Mouse (Mus musculus): ENCODE results near the gene Vash1.

DNA sequence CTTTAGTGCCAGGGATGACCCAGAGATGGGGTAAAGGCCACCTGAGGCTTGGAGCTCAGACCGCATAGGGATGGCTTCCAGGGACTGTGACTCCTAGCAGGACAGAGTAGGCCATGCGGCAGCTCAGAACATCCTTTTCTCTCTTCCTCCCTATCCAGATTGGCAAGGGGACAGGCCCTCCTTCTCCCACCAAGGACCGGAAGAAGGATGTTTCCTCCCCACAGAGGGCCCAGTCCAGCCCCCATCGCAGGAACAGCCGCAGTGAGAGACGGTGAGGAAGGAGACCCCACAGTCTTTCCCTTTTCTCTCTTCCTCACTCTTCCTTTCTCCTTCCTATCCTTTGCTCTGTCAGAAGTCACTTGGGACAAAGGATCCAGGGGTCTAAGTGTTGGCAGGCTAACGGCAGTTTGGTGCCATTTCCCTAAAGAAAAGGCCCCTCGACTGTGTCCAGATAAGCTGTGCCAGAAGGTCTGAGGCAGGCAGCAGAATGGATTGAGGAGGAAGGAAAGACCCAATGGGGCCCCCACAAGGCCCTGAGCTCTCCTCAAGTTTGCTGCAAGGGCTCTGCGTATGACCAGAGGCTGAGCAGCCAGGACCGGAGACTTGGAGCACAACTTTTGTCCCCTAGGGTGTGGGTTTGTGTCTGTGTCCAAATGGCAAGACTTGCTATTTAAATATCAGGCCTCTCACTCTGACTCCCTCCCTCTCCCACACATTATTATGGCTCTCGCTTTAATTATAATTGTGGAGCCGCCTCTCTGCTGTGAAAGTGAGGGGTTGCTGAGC is 12.4 kb downstream of the Vash1 start:
- TF ChIP-seq CTCF (conservative IDR thresholded peaks at IDR 0.05; ENCODE audit: low read length) (no peak), NANOG (IDR thresholded peaks at IDR 0.05; ENCODE audit: borderline replicate concordance, low read length) (no peak)
